Mouse (Mus musculus): ENCODE results near the gene Spon1. TPM values are rescaled to one million over a fixed set of nuclear protein-coding genes. Genes with fewer than 3 reads are reported as not detected.

The Spon1 gene
- total and polyA plus RNA-seq, 3 experiments = not detected

GRCm38 (mm10) chr7:113877926-113878325, 112.1 kb downstream of the Spon1 start:
- no peak overlapping the region for H3K4me2 ChIP-seq (ENCODE audit: insufficient read depth, low read depth, poor library complexity, severe bottlenecking)
- DNase-seq (ENCODE audit: extremely low read depth) = no peak
- H3K9ac ChIP-seq (ENCODE audit: insufficient read depth, low read depth) = no peak overlapping the region
- peaks cover 9% of the 10 kb centered on the region for H3K27me3 ChIP-seq (replicated peaks)
- no peaks in the 10 kb centered on the region for H3K79me2 ChIP-seq (replicated peaks; ENCODE audit: control insufficient read depth, extremely low read depth, insufficient read depth, poor library complexity, severe bottlenecking)
- H3K4me3 ChIP-seq (replicated peaks in 1 of 3; ENCODE audit: low read depth in 2 of 3, low read length in 2 of 3, poor library complexity in 1 of 3) = no peak overlapping the region
- H3K4me1 ChIP-seq (ENCODE audit: control insufficient read depth in 1 of 2, insufficient read depth in 2 of 2) = no peaks in the 10 kb centered on the region; a peak in 1 of 4 replicates
- TF ChIP-seq ZNF384 (IDR thresholded peaks at IDR 0.05; ENCODE audit: low read depth, low read length) (no peak), JUN (IDR thresholded peaks at IDR 0.05; ENCODE audit: insufficient read depth, low read depth, low read length) (no peak), MAZ (IDR thresholded peaks at IDR 0.05; ENCODE audit: low read depth, low read length) (no peak), USF1 (IDR thresholded peaks at IDR 0.05; ENCODE audit: low read depth, low read length) (no peak), TCF12 (IDR thresholded peaks at IDR 0.05; ENCODE audit: low read depth, low read length) (no peak), JUND (conservative IDR thresholded peaks at IDR 0.05; ENCODE audit: low read depth, low read length) (no peak), RAD21 (IDR thresholded peaks at IDR 0.05; ENCODE audit: low read depth, low read length) (no peak), EP300 (IDR thresholded peaks at IDR 0.05; ENCODE audit: low read length) (no peak), POLR2AphosphoS2 (IDR thresholded peaks at IDR 0.05; ENCODE audit: low read depth, low read length) (no peak), ZMIZ1 (IDR thresholded peaks at IDR 0.05; ENCODE audit: low read depth, low read length) (no peak), TBP (conservative IDR thresholded peaks at IDR 0.05; ENCODE audit: low read depth, low read length) (no peak), CTCF (conservative IDR thresholded peaks at IDR 0.05 in 1 of 2, IDR thresholded peaks at IDR 0.05 in 1 of 2; ENCODE audit: low read depth in 2 of 2, low read length in 2 of 2) (no peak), ETS1 (conservative IDR thresholded peaks at IDR 0.05; ENCODE audit: low read depth, low read length) (no peak), BHLHE40 (IDR thresholded peaks at IDR 0.05; ENCODE audit: low read depth, low read length) (no peak)
- no peaks in the 10 kb centered on the region for H3K9me3 ChIP-seq (replicated peaks; ENCODE audit: low read length)
- dilution Hi-C loops (cut with MboI; ENCODE audit: extremely low pct_ligation_motif_present, extremely low pct_unique_long_range_greater_than_20kb, low sequenced_read_pairs) (no loop called here), in situ Hi-C loops (cut with MboI; ENCODE audit: low pct_ligation_motif_present, low pct_unique_long_range_greater_than_20kb, low sequenced_read_pairs) (no loop called here)
- no peaks in the 10 kb centered on the region for H3K36me3 ChIP-seq (replicated peaks in 1 of 2; ENCODE audit: control insufficient read depth in 1 of 2, insufficient read depth in 1 of 2, low read length in 1 of 2)
- no peak overlapping the region for H3K27ac ChIP-seq (ENCODE audit: insufficient read depth, low read depth)

- Histone ChIP-seq H3K9ac (ENCODE audit: insufficient read depth, low read depth) (no peak overlapping the region), H3K9me3 (replicated peaks; ENCODE audit: low read length) (no peaks in the 10 kb centered on the region), H3K36me3 (replicated peaks in 1 of 2; ENCODE audit: control insufficient read depth in 1 of 2, insufficient read depth in 1 of 2, low read length in 1 of 2) (no peaks in the 10 kb centered on the region), H3K27ac (ENCODE audit: insufficient read depth, low read depth) (no peak overlapping the region), H3K79me2 (replicated peaks; ENCODE audit: control insufficient read depth, extremely low read depth, insufficient read depth, poor library complexity, severe bottlenecking) (no peaks in the 10 kb centered on the region), H3K27me3 (replicated peaks) (peaks cover 9% of the 10 kb centered on the region), H3K4me3 (replicated peaks in 1 of 3; ENCODE audit: low read depth in 2 of 3, low read length in 2 of 3, poor library complexity in 1 of 3) (no peak overlapping the region), H3K4me2 (ENCODE audit: insufficient read depth, low read depth, poor library complexity, severe bottlenecking) (no peak overlapping the region), H3K4me1 (ENCODE audit: control insufficient read depth in 1 of 2, insufficient read depth in 2 of 2) (no peaks in the 10 kb centered on the region; a peak in 1 of 4 replicates)
- TF ChIP-seq KAT2A (IDR thresholded peaks at IDR 0.05; ENCODE audit: insufficient replicate concordance, low read length) (no peak), MXI1 (IDR thresholded peaks at IDR 0.05; ENCODE audit: low read depth, low read length) (no peak), PAX5 (IDR thresholded peaks at IDR 0.05; ENCODE audit: low read length) (no peak), ZKSCAN1 (IDR thresholded peaks at IDR 0.05; ENCODE audit: borderline replicate concordance, low read depth, low read length) (no peak), RCOR1 (conservative IDR thresholded peaks at IDR 0.05; ENCODE audit: low read depth, low read length) (no peak), CTCF (conservative IDR thresholded peaks at IDR 0.05 in 1 of 2, IDR thresholded peaks at IDR 0.05 in 1 of 2; ENCODE audit: low read depth in 2 of 2, low read length in 2 of 2) (no peak), ELF1 (IDR thresholded peaks at IDR 0.05; ENCODE audit: low read depth, low read length) (no peak), JUND (conservative IDR thresholded peaks at IDR 0.05; ENCODE audit: low read depth, low read length) (no peak), USF2 (conservative IDR thresholded peaks at IDR 0.05; ENCODE audit: low read depth, low read length) (no peak), SIN3A (IDR thresholded peaks at IDR 0.05; ENCODE audit: low read length) (no peak), RAD21 (IDR thresholded peaks at IDR 0.05; ENCODE audit: low read depth, low read length) (no peak), POLR2AphosphoS2 (IDR thresholded peaks at IDR 0.05; ENCODE audit: low read depth, low read length) (no peak), GABPA (IDR thresholded peaks at IDR 0.05; ENCODE audit: insufficient replicate concordance, low read depth, low read length) (no peak), CHD2 (IDR thresholded peaks at IDR 0.05; ENCODE audit: low read length) (no peak)
- dilution Hi-C loops (cut with MboI; ENCODE audit: extremely low pct_ligation_motif_present, extremely low pct_unique_long_range_greater_than_20kb, low sequenced_read_pairs) (no loop called here), in situ Hi-C loops (cut with MboI; ENCODE audit: low pct_ligation_motif_present, low pct_unique_long_range_greater_than_20kb, low sequenced_read_pairs) (no loop called here)
- DNase-seq (ENCODE audit: extremely low read depth) = no peak
These were observed 113.3 kb downstream of the Spon1 start for GRCm38 (mm10) chr7:113879085-113879501.
